Mouse (Mus musculus): ENCODE measurements around the gene 6820408C15Rik. TPM values are rescaled to one million over a fixed set of nuclear protein-coding genes. Genes with fewer than 3 reads are reported as not detected.

Gene 6820408C15Rik
- total and polyA plus RNA-seq, 2 experiments from 2014 or later = 1.8 to 4.9 TPM

- peaks cover 10% of the 10 kb centered on the region; the same call in 1 of the 2 replicates for H3K4me1 ChIP-seq (ENCODE audit: insufficient read depth, low read length)
- DNase-seq (ENCODE audit: low spot score) (no peak), ATAC-seq (ENCODE audit: low FRiP score) (no peak)
- peak overlapping the region; percentile 94 for H3K9ac ChIP-seq (replicated peaks; ENCODE audit: low read length, poor library complexity, severe bottlenecking)
- H3K27ac ChIP-seq (ENCODE audit: low read depth, low read length) = peak overlapping the region; percentile 47
- peak overlapping the region; percentile 91 for H3K4me2 ChIP-seq (ENCODE audit: low read depth, low read length, poor library complexity, severe bottlenecking)
- no peaks in the 10 kb centered on the region for H3K36me3 ChIP-seq (ENCODE audit: insufficient read depth, low read length)
- WGBS = 16% methylated on average over 13 of the region's 13 CpGs
- no peaks in the 10 kb centered on the region for H3K27me3 ChIP-seq (ENCODE audit: insufficient read depth, low read length)
- peak overlapping the region; percentile 74 for H3K4me3 ChIP-seq (ENCODE audit: low read depth, low read length)
- H3K9me3 ChIP-seq (ENCODE audit: low read length) = no peaks in the 10 kb centered on the region
- TF ChIP-seq CTCF (IDR thresholded peaks at IDR 0.05) = no peak
Measured at GRCm38 (mm10) chr2:152395271-152395920, 20.0 kb upstream of the 6820408C15Rik start.

- Histone ChIP-seq H3K27me3 (ENCODE audit: insufficient read depth, low read length) (no peaks in the 10 kb centered on the region), H3K9ac (replicated peaks; ENCODE audit: low read length, poor library complexity, severe bottlenecking) (peak overlapping the region; percentile 94), H3K4me3 (ENCODE audit: low read depth, low read length) (peak overlapping the region; percentile 74), H3K4me1 (ENCODE audit: insufficient read depth, low read length) (peaks cover 10% of the 10 kb centered on the region; the same call in 1 of the 2 replicates), H3K4me2 (ENCODE audit: low read depth, low read length, poor library complexity, severe bottlenecking) (peak overlapping the region; percentile 91), H3K36me3 (ENCODE audit: insufficient read depth, low read length) (no peaks in the 10 kb centered on the region), H3K27ac (ENCODE audit: low read depth, low read length) (peak overlapping the region; percentile 99), H3K9me3 (ENCODE audit: low read length) (no peaks in the 10 kb centered on the region)
- peak; percentile 63 for ATAC-seq (ENCODE audit: low FRiP score)
- peak; percentile 97 for DNase-seq (ENCODE audit: low spot score)
- TF ChIP-seq CTCF (IDR thresholded peaks at IDR 0.05) = peak; percentile 78
- WGBS = 0% methylated on average over 42 of the region's 46 CpGs
Measured at GRCm38 (mm10) chr2:152396110-152397003, 19.0 kb upstream of the 6820408C15Rik start.

- H3K9ac ChIP-seq (replicated peaks; ENCODE audit: low read length, poor library complexity, severe bottlenecking) = peak overlapping the region; percentile 94
- no peaks in the 10 kb centered on the region for H3K27me3 ChIP-seq (ENCODE audit: insufficient read depth, low read length)
- H3K27ac ChIP-seq (ENCODE audit: low read depth, low read length) = peak overlapping the region; percentile 99
- TF ChIP-seq CTCF (IDR thresholded peaks at IDR 0.05) = peak; percentile 14; the same call in 1 of the 2 replicates
- peak overlapping the region; percentile 91 for H3K4me2 ChIP-seq (ENCODE audit: low read depth, low read length, poor library complexity, severe bottlenecking)
- H3K9me3 ChIP-seq (ENCODE audit: low read length) = no peaks in the 10 kb centered on the region
- DNase-seq (ENCODE audit: low spot score) (peak; percentile 84), ATAC-seq (ENCODE audit: low FRiP score) (peak; percentile 8; the same call in 1 of the 2 replicates)
- under 1% methylated on average over 34 of the region's 77 CpGs for WGBS
- H3K36me3 ChIP-seq (ENCODE audit: insufficient read depth, low read length) = no peaks in the 10 kb centered on the region
- peak overlapping the region; percentile 74 for H3K4me3 ChIP-seq (ENCODE audit: low read depth, low read length)
- H3K4me1 ChIP-seq (ENCODE audit: insufficient read depth, low read length) = peaks cover 10% of the 10 kb centered on the region; the same call in 1 of the 2 replicates
Measured at GRCm38 (mm10) chr2:152397004-152397589, 18.3 kb upstream of the 6820408C15Rik start.

- peak; percentile 97 for DNase-seq (ENCODE audit: low spot score)
- Histone ChIP-seq H3K9ac (replicated peaks; ENCODE audit: low read length, poor library complexity, severe bottlenecking) (peak within 1 kb of the TSS; percentile 94), H3K4me3 (ENCODE audit: low read depth, low read length) (peak within 1 kb of the TSS; percentile 74), H3K4me1 (ENCODE audit: insufficient read depth, low read length) (peaks cover 10% of the 10 kb centered on the region; the same call in 1 of the 2 replicates), H3K27ac (ENCODE audit: low read depth, low read length) (peak within 1 kb of the TSS; percentile 99), H3K4me2 (ENCODE audit: low read depth, low read length, poor library complexity, severe bottlenecking) (peak within 1 kb of the TSS; percentile 91), H3K27me3 (ENCODE audit: insufficient read depth, low read length) (no peaks in the 10 kb centered on the region), H3K9me3 (ENCODE audit: low read length) (no peaks in the 10 kb centered on the region), H3K36me3 (ENCODE audit: insufficient read depth, low read length) (no peaks in the 10 kb centered on the region)
- ATAC-seq (ENCODE audit: low FRiP score) = peak; percentile 80
- no peak for TF ChIP-seq CTCF (IDR thresholded peaks at IDR 0.05)
- WGBS = 1% methylated on average over 37 of the region's 104 CpGs
Measured at GRCm38 (mm10) chr2:152397680-152398435, 17.5 kb upstream of the 6820408C15Rik start, which contains the start of gene Sox12. Gene Sox12, minus strand, starts transcription at chr2:152398063.

GRCm38 (mm10) chr2:152398691-152399090, 16.7 kb upstream of the 6820408C15Rik start:
- WGBS = under 1% methylated on average over 28 of the region's 38 CpGs
- H3K36me3 ChIP-seq (ENCODE audit: insufficient read depth, low read length) = no peaks in the 10 kb centered on the region
- H3K9me3 ChIP-seq (ENCODE audit: low read length) = no peaks in the 10 kb centered on the region
- H3K9ac ChIP-seq (replicated peaks; ENCODE audit: low read length, poor library complexity, severe bottlenecking) = peak overlapping the region; percentile 94
- peak; percentile 16; the same call in 1 of the 2 replicates for TF ChIP-seq CTCF (IDR thresholded peaks at IDR 0.05)
- no peaks in the 10 kb centered on the region for H3K27me3 ChIP-seq (ENCODE audit: insufficient read depth, low read length)
- peak overlapping the region; percentile 91 for H3K4me2 ChIP-seq (ENCODE audit: low read depth, low read length, poor library complexity, severe bottlenecking)
- H3K4me3 ChIP-seq (ENCODE audit: low read depth, low read length) = peak overlapping the region; percentile 74
- peak; percentile 95 for DNase-seq (ENCODE audit: low spot score)
- peak overlapping the region; percentile 99 for H3K27ac ChIP-seq (ENCODE audit: low read depth, low read length)
- ATAC-seq (ENCODE audit: low FRiP score) = peak; percentile 82
- peaks cover 10% of the 10 kb centered on the region; the same call in 1 of the 2 replicates for H3K4me1 ChIP-seq (ENCODE audit: insufficient read depth, low read length)

Measured in midbrain, postnatal 0 days (tissue).